Mouse (Mus musculus): ENCODE measurements at regions not wholly inside any gene's neighbourhood (a gene's known extent, or its start where the extent isn't known, plus 50 kb on each side); places are given as distances from the start of the nearest gene placed in this dataset.

- no peak for DNase-seq (ENCODE audit: low read depth, low spot score)
These were observed 90.5 kb upstream of the Barx2 start for GRCm38 (mm10) chr9:32003730-32004129.

GRCm38 (mm10) chr9:32005348-32005747, 92.1 kb upstream of the Barx2 start:
- DNase-seq (ENCODE audit: low read depth, low spot score): no peak

DNA sequence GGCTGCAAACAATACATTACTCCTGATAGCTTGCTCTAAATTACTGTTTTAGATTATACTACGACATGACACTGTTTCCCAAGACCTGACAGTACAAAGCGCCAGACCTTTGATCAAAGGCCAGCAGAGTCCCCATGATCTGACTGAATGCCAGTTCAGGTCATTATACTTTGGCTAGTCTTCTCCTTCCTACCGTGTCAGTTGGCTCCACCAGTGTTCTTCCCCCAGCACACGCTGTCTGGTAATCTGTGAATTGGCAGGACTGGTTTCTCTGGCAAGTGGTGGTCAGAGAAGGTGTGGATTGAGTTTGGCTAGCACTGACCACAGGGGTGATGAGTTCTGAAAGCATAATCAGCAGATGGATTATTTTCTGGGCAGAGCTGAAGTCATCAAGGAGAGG, 93.1 kb upstream of the Barx2 start:
- DNase-seq (ENCODE audit: low read depth, low spot score): no peak

DNA sequence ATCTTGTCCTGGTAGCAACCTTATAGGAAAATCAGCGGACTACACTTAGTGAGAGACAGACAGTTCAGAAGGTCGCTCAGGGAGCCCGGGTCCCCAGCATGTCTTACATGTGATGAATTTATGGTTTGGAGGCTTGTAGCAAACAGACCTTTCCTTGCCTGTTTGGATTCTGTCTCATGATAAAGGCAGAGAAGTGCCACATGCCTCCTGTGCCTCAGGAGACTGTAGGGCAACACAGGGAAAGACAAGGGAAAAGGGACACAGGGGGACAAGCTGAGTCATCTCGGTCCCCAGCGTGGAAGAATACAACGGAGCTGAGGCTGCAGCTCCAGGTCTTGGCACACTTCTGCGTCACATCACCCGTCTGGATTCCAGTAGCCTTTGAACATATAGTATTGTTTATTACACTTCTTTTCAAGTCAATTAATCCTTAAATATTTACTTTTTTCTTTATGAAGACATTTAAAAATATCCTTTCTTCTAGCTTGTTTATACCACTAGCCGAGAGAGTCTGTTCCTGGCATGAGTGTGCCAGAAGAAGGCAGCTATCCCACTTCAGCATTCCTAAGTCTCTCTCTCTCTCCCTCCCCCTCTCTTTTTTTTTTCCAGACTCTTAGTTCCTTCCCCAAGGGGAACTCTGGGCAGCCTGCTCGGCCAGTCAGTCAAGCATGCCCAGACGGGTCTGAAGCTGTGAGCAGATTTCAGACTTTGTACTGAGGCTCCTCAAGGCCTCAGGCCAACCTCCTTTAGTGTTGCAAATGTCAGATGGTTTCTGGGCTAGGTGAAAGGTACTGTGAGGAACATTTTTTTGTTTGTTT, 97.9 kb upstream of the Barx2 start:
- peak; percentile 6 for DNase-seq (ENCODE audit: low read depth, low spot score)

- DNase-seq (ENCODE audit: low read depth, low spot score): no peak
These were observed 99.7 kb upstream of the Arhgap32 start for GRCm38 (mm10) chr9:32016286-32016685.

- no peak for DNase-seq (ENCODE audit: low read depth, low spot score)
These were observed 97.9 kb upstream of the Arhgap32 start for GRCm38 (mm10) chr9:32018020-32018419.

- DNase-seq (ENCODE audit: low read depth, low spot score): no peak
These were observed 96.2 kb upstream of the Arhgap32 start for GRCm38 (mm10) chr9:32019786-32020185.

- DNase-seq (ENCODE audit: low read depth, low spot score): no peak
These were observed 94.8 kb upstream of the Arhgap32 start for GRCm38 (mm10) chr9:32020942-32021731.

- DNase-seq (ENCODE audit: low read depth, low spot score): no peak
These were observed 94.2 kb upstream of the Arhgap32 start for GRCm38 (mm10) chr9:32021755-32022154.

- DNase-seq (ENCODE audit: low read depth, low spot score): no peak
These were observed 92.9 kb upstream of the Arhgap32 start for GRCm38 (mm10) chr9:32022996-32023395.

DNA sequence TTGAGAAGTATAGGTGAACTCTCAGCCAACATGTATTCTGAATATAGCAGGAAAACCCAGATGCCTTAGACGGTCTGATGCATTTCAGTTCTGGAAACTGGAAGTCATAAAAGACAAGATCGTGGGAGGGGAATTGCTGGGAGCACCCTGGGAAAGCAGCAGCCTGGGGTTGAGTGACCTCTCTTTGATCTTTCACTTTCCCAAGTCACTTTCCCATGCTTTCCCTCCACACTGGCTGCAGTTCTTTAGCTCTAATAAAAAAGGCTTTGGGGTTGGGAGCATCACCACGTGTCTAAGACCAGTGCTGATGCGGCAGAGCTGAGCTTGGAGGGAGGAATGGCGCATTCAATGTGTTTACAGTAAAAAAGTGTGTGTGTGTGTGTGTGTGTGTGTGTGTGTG, 91.2 kb upstream of the Arhgap32 start:
- DNase-seq (ENCODE audit: low read depth, low spot score): no peak

- peak; percentile 7 for DNase-seq (ENCODE audit: low read depth, low spot score)
These were observed 88.0 kb upstream of the Arhgap32 start for GRCm38 (mm10) chr9:32027962-32028361.

- no peak for DNase-seq (ENCODE audit: low read depth, low spot score)
These were observed 86.9 kb upstream of the Arhgap32 start for GRCm38 (mm10) chr9:32029001-32029400.

DNA sequence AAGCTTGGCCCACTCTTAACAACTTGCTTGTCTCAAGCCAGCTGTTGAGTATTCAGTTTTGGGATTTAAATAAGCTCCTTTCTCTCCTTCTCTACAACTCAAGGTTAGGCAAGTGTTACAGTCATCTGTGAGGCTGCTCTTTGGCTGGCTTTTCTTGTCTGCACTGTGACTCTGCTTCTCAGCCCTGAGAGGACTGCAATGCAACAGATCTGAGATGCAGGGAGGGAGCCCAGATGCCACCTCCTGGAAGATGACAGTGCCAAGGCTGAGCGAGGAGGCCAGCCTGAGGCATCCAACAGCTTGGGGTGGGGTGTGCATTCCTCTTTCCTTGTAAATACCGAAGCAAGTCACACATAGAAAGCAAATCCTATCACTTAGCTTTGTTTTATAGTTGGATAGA, 86.2 kb upstream of the Arhgap32 start:
- no peak for DNase-seq (ENCODE audit: low read depth, low spot score)

- no peak for DNase-seq (ENCODE audit: low read depth, low spot score)
These were observed 85.7 kb upstream of the Arhgap32 start for GRCm38 (mm10) chr9:32030203-32030602.

DNA sequence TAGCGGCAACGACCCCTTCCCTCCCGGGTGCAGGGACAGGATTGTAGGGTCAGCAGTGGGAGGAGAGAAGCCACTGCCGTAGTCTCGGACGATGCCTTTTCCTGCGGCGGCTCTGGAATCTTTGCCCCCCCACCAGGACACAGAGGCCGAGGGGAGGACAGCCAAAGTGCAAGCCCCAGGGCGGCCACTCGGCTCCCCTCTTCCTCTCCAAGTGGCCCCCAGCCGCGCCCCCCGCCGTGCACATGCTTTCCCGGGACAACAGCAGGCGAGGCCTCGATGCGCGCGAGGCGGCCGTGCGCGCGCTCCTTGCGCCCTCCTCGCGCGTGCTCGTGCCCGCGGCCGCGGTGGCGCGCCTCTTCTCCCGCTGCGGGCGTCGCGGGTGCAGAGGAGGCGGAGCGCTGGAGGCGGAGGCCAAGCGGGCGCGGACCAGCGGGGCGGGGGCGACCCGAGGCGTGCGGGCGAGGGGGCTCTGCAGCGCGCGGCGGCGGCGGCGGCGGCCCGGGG, 83.9 kb upstream of the Arhgap32 start:
- DNase-seq (ENCODE audit: low read depth, low spot score): peak; percentile 41

DNA sequence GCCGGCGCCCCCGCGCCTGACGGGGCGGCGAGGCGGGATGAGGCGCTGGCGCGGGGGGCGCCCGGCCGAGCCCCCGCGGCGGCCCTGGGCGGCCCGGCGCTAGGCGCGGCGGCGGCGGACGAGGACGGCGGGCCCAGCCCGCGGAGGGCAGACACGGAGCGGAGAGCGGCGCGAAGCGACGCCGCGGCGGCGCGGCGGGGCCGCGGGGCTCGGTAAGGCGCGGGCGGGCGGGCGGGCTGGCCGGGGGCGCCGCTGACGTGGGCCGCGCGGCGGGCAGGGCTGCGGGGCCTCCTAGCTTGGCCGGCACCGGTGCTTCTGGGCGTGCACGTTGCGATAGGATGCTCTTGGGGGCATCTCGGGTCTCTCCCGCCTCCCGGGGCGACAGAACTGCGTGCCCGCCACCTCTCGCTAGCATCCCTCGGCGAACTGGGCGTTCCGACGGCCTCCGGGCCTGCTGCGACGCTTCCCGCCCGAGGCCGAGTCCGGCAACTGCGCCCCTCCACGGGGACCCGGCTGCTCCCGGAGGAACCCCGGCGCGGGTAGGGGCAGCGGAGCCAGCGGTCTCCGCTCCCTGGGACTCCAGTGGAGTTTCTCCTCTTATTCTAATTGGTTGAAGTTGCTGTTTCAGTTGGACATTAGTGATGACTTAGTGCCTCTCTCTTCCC, 83.3 kb upstream of the Arhgap32 start:
- peak; percentile 24 for DNase-seq (ENCODE audit: low read depth, low spot score)

DNA sequence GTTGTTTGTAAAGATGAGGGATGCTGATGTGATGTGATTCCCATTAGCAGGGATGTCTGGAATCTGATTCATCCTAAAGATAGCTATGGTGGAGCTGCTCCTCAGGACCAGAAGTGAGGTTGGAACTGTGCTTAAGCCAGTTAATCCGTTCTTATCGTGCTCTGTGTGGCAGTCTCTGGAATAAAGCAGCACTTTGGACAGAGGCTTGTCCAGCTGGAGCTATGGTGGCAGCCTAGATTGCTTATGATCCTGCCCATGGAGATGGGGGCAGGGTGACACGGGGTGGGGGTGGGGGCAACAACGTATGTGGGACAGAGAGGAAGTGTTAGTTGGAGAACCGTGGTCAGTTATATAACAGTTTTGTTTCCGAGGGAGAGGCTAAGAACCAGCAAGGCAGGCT, 82.0 kb upstream of the Arhgap32 start:
- DNase-seq (ENCODE audit: low read depth, low spot score): peak; percentile 14

- no peak for DNase-seq (ENCODE audit: low read depth, low spot score)
These were observed 75.9 kb upstream of the Arhgap32 start for GRCm38 (mm10) chr9:32039999-32040398.

GRCm38 (mm10) chr9:32043344-32043743, 72.6 kb upstream of the Arhgap32 start:
- DNase-seq (ENCODE audit: low read depth, low spot score): no peak

DNA sequence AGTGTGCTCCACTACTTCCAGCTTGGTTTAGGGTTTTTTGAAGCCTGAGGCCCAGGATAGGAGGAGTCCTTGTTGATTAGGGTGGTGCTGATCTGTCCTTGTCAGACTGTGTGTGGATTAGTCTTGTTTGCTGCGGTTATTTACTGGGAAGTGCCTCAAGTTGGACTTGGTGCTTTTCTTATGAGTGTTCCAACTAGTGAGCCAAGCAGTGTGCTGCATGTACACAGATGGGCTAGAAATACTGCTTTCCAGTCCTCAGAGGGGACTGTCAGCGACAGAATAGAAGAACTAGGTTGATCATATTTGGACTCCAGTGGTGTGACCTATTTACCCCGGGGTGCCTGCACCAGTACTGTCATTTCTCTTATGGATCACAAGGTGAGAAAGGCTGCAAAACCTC, 69.1 kb upstream of the Arhgap32 start:
- no peak for DNase-seq (ENCODE audit: low read depth, low spot score)

DNA sequence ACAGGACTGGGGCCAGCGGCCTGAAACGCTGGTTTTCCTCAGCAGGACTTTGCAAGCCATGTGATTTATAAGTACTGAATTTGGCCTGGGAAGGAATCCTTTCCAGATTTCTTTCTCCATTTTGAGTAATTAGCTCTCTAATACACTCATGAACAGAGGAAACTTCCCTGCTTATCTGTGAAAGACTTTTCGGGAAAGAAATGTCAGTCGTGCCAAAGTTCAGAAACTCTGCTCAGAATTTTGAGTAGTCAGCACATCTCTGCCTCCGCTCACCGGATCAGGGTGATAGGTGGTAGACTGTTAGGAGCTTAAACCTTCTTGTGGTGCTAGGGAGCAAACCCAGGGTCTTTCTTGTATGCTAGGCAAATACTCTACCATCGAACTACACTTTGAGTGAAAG, 67.0 kb upstream of the Arhgap32 start:
- no peak for DNase-seq (ENCODE audit: low read depth, low spot score)
